Mouse (Mus musculus) spleen, postnatal 14 days (tissue): ENCODE measurements around the gene Gm15085.
"Not testable (repeated sequence)": the region's sequence is repeated elsewhere in the genome, so short reads cannot be mapped to it uniquely, and the experiment has no call there.

ENCODE experiments used
- DNase-seq, 2 experiments: peaks; one replicate each; pipeline ENCODE4 v3.0.0; 2021 to 2022; ENCODE audit warnings: low spot score in 2 of 2

The Gm15085 gene

DNA sequence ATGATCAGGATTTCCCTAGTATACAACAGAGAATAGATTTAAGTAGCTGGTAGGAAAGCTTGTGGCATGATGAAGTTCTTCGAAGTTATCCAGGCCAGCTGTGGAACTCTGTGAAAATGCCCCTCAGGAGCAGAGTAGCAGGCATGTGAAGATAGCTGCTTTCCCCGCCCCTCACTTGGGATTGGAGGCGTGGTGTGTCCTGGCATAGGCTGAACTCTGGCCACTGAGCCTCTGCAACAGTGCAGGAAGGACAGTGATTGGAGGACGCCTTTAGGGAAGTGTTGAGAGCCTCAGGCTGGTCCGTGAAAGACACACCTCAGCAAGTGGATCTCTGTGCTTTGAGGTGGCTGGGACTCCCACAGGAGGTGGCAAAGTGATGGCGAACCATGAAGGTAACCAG, at the start of gene Gm15085:
TSS of gene Gm15085 (plus strand) at position 301 of the 400 bp plus-strand sequence.
- not testable (repeated sequence) for DNase-seq
